Mouse (Mus musculus): ENCODE data around the gene Rpl37.

DNA sequence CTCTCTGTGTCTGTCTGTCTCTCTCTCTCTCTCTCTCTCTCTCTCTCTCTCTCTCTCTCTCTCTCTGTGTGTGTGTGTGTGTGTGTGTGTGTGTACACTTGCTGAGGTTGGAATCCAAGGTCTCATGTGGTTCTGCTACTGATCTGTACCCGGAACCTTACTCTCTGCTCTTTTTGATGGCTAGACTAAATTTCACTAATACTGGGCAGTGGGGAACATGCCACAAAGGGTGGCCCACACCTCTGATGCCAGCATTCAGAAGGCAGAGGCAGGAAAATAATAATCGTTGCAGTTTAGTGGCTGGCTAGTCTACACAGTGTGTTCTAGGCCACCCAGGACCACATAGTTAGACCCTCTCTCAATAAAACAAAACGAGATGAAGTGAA lies 7.8 kb upstream of the Rpl37 start:
- TF ChIP-seq CTCF (IDR thresholded peaks at IDR 0.05; ENCODE audit: low read depth), result no peak
- no peak for TF ChIP-seq EP300 (IDR thresholded peaks at IDR 0.05; ENCODE audit: low read depth)
